Mouse (Mus musculus) hindbrain, embryonic 10.5 days (tissue): ENCODE measurements at regions not wholly inside any gene's neighbourhood (a gene's known extent, or its start where the extent isn't known, plus 50 kb on each side); places are given as distances from the start of the nearest gene placed in this dataset.
A peak's percentile ranks its signal among the peaks of the same experiment; 100 is the strongest.

ENCODE experiments used
- DNase-seq: peaks from one replicate; pipeline ENCODE4 v3.0.0-alpha.2; 2017; ENCODE audit warnings: low spot score
- H3K27ac ChIP-seq: fragments of 300-500 bp; sonication (generic); 2 replicates; pipeline ENCODE4 v1.5.1; 2016; ENCODE audit warnings: mild to moderate bottlenecking, moderate library complexity
- H3K27me3 ChIP-seq: fragments of 300-500 bp; sonication (generic); 2 replicates; pipeline ENCODE4 v1.6.1; 2016; ENCODE audit warnings: mild to moderate bottlenecking; ENCODE audit not compliant: poor library complexity, insufficient read depth, severe bottlenecking
- H3K36me3 ChIP-seq: fragments of 300-500 bp; sonication (generic); 2 replicates; pipeline ENCODE4 v1.6.1; 2016; ENCODE audit warnings: mild to moderate bottlenecking, moderate library complexity
- H3K4me1 ChIP-seq: fragments of 300-500 bp; sonication (generic); replicated peaks from 2 replicates; pipeline ENCODE4 v1.6.1; 2016; ENCODE audit warnings: mild to moderate bottlenecking
- H3K4me3 ChIP-seq: fragments of 300-500 bp; sonication (generic); 2 replicates; pipeline ENCODE4 v1.5.1; 2016; ENCODE audit warnings: mild to moderate bottlenecking, moderate library complexity
- H3K9me3 ChIP-seq: fragments of 300-500 bp; sonication (generic); 2 replicates; pipeline ENCODE4 v1.6.1; 2016; ENCODE audit warnings: mild to moderate bottlenecking, moderate library complexity
- WGBS: fragments of 180-500 bp; shearing (Covaris S2); methylation state at CpG from one replicate; pipeline ENCODE4 v1.1.7; 2016; 5-methylcytosine and 5-hydroxymethylcytosine counted together

DNA sequence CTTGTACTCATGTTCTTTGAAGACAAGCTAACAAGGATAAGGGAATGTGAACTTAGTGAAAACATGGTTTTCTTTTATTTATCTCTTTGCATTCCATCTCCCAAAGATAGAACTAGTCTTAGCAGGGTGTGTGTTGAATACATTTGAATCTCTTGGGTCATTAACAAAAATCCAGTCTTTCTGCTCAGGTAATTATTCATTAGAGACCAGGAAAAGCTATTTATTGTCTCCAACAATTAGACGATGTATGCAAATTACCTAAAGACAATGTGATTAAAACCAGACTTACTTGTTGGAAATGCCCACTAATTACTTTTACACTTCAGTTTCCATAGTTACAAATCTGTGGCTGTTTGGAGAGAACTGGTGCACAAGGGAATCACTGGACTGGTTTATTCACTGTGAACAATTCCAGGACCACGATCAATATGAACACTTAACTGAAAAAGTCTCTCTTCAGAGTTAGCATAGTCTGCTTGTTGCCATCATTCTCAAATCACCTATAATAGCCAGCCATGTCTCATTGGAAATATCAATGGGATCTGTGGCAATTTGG is 584.4 kb downstream of the Mettl4 start:
- no peak for DNase-seq
- Histone ChIP-seq H3K36me3 (no peaks in the 10 kb centered on the region), H3K27me3 (no peaks in the 10 kb centered on the region), H3K27ac (no peak overlapping the region), H3K4me1 (no peaks in the 10 kb centered on the region), H3K9me3 (no peaks in the 10 kb centered on the region), H3K4me3 (no peak overlapping the region)
- WGBS, result 88% methylated on average over 2 of the region's 2 CpGs

DNA sequence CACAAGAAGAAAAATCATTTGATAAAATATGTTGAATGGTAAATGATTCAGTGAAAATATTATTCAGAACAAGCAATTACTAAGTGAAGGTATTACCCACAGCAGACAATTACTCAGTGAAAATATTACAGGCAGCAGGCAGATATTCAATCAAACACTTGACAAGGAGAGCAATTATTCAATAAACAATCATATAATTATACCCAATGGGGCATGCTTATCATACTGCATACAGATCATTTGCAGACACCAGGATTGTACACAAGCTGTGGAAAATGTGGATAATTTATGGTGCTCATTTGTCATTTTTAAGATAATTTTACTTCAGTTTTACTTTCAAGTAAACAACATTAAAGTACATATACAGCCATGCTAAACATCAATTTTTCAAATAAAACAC is 605.5 kb downstream of the Mettl4 start:
- no peaks in the 10 kb centered on the region for H3K27me3 ChIP-seq
- H3K27ac ChIP-seq, result no peak overlapping the region
- no peak overlapping the region for H3K4me3 ChIP-seq
- DNase-seq, result no peak
- H3K4me1 ChIP-seq, result no peaks in the 10 kb centered on the region
- H3K9me3 ChIP-seq, result no peaks in the 10 kb centered on the region
- no peaks in the 10 kb centered on the region for H3K36me3 ChIP-seq

DNA sequence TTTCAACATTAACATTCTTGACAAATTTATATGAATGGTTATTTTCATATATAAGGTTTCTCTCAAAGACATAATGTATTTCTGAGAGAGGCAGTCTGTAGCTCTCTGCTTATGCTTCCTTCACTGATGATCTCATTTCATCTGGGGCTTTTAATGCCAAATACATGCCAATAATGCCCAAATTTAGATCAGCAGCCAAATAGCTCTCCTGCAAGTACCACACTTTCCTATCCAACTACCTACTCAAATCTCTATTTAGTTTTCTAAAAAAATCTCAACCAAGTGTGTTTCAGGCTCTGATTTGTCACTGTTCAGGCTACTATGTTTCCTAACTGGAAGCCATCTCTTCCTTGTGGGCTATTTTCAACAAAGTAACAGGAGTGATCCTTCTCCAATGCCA is 616.6 kb downstream of the Mettl4 start:
- Histone ChIP-seq H3K4me1 (no peaks in the 10 kb centered on the region), H3K27ac (no peak overlapping the region), H3K4me3 (no peak overlapping the region), H3K27me3 (no peaks in the 10 kb centered on the region), H3K9me3 (no peaks in the 10 kb centered on the region), H3K36me3 (no peaks in the 10 kb centered on the region)
- DNase-seq, result no peak

DNA sequence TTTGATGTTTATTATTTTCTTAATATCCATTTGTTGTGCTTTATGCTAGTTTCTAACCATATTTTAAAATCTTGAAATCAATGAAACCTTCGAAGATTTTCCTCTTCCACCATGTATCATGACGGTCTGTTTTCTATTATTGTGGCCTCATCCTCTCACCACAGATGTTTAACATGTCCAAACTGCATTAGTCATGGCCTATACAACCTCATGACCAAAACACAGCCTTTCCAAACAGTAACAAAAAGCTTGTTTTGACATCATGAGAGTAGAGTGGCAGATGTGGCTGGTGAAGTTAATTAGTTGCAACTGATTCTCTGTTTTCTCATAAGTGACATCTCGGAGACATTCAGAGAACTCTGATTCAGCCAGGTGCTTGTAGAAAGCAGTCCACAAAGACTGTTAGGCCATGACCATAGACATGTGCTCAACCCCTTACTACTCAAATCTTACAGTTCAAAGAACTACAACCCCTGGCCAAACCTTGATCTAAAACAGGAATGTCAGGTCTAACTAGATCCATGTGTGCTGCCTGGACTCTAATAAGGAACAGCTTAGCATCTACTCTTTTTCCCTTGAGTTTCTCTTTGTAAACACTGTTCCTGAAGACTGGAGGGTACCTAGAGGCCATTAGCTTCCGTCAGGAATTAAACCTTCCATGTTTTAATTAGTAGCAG is 655.7 kb downstream of the Mettl4 start:
- Histone ChIP-seq H3K4me1 (no peaks in the 10 kb centered on the region), H3K27ac (no peak overlapping the region), H3K36me3 (no peaks in the 10 kb centered on the region), H3K4me3 (no peak overlapping the region), H3K27me3 (no peaks in the 10 kb centered on the region), H3K9me3 (no peaks in the 10 kb centered on the region)
- peak; percentile 14 for DNase-seq
- whole genome bisulfite sequencing, result 66% methylated on average over 4 of the region's 4 CpGs

DNA sequence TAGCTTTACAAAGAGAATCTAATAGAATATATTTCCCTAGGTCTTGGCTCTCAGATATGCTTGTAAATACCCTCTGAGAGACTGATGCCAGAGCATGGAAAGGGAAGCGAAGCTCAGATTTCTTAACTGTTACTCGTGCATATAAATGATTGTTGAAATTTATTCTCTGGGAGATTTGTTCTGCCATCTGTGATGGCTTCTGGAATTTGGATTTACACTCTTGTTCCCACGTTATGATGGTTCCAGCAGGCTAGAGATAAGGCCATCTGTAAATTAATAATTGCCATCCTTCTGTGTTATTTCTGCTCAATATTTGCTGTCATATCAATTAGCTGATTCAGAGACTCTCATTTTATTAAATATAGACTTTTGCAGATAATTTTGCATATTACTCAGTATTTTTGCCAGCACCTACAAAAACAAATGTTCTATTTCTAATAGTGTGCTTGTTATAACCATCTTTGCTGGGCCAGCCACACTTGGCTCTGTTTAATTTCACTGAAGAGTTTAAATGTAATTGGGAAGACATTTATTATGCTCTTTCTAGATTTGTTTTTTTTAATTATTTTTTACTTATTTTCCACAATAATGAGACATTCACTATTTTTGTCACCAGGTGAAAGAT is 695.3 kb downstream of the Mettl4 start:
- DNase-seq, result no peak
- WGBS, result 86% methylated on average over 3 of the region's 3 CpGs
- Histone ChIP-seq H3K4me3 (no peak overlapping the region), H3K36me3 (no peaks in the 10 kb centered on the region), H3K27me3 (no peaks in the 10 kb centered on the region), H3K9me3 (no peaks in the 10 kb centered on the region), H3K27ac (no peak overlapping the region), H3K4me1 (no peaks in the 10 kb centered on the region)

DNA sequence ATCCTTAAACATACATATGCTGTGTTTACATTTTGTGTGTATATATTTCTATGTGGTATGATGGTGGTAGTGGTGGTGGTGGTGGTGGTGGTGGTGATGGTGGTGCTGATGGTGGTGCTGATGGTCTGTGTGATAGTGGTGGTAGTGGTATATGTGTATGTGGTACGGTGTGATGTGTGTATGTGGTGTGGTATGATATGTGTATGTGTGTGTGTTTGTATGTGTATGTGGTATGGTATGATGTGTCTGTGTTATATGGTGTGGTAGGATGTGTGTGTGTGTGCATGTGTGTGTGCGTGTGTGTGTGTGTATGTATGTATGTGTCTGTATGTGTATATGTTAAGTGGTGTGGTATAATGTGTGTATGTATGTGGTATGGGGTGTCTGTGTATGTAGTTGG is 701.3 kb downstream of the Mettl4 start:
- DNase-seq, result no peak
- H3K4me3 ChIP-seq, result no peak overlapping the region
- H3K27me3 ChIP-seq, result no peaks in the 10 kb centered on the region
- no peaks in the 10 kb centered on the region for H3K4me1 ChIP-seq
- 91% methylated on average over 2 of the region's 2 CpGs for WGBS
- no peak overlapping the region for H3K27ac ChIP-seq
- no peaks in the 10 kb centered on the region for H3K9me3 ChIP-seq
- H3K36me3 ChIP-seq, result no peaks in the 10 kb centered on the region

DNA sequence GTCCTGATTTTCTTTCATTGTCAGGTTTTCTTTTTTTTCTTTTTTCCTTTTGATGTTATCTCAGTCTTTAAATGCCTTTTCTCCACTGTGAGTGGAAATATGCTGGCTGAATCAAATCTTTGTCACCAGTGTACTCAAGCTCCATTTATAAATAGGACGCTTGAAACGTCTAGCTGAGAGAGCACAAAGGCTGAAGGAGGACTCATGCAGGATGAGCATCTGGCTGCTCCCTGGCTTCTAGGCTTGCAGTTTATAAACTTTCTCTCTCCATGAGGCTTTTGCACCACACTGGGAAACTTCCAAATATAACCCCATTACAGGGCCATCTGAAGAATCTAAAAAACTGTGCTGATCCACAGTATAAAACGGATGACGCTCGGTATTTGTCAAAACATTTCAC is 711.6 kb downstream of the Mettl4 start:
- H3K36me3 ChIP-seq, result no peaks in the 10 kb centered on the region
- H3K4me3 ChIP-seq, result no peak overlapping the region
- no peak for DNase-seq
- H3K4me1 ChIP-seq, result no peaks in the 10 kb centered on the region
- no peak overlapping the region for H3K27ac ChIP-seq
- 79% methylated on average over 5 of the region's 5 CpGs for WGBS
- H3K27me3 ChIP-seq, result no peaks in the 10 kb centered on the region
- no peaks in the 10 kb centered on the region for H3K9me3 ChIP-seq

DNA sequence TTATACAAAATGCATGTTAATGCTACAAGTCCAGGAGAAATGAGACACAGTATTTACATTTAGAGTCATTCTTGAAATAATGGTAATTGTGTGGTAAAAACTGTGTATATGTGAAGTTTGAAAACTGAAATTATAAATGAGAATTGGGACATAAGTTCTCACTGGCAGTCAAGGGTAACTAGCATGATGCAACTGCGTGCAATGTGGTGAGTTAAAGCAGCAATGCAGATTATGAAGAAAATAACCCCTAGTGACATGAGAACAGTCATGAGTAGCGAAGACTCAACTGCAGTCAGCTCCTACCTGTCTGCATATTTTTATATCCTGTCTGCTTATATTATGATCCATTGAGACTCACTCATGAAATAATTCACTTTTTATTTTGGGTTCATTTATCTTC is 737.4 kb downstream of the Mettl4 start:
- Histone ChIP-seq H3K27me3 (no peaks in the 10 kb centered on the region), H3K27ac (no peak overlapping the region), H3K9me3 (no peaks in the 10 kb centered on the region), H3K4me3 (no peak overlapping the region), H3K36me3 (no peaks in the 10 kb centered on the region), H3K4me1 (no peaks in the 10 kb centered on the region)
- DNase-seq, result no peak
- WGBS, result 91% methylated on average over 2 of the region's 2 CpGs

DNA sequence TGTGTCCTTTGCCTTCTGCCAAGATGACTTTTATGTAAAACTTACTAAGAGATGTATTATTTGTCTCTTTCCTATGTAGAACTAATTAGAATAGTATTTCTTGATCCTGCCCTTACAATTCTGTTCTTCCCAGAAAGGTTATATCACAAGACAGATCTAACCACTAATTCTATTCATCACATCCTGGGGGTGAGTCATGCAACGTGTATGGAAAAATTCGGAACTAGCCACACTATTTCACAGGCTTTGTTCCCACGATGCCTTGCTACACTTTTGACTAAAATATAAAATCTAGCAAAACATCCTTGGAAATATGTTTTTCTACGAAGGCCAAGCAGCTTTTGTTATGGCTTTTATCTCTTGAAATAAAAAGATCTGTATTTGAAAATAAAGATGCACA is 747.7 kb downstream of the Mettl4 start:
- no peaks in the 10 kb centered on the region for H3K27me3 ChIP-seq
- no peaks in the 10 kb centered on the region for H3K36me3 ChIP-seq
- 84% methylated on average over 4 of the region's 4 CpGs for WGBS
- DNase-seq, result no peak
- no peak overlapping the region for H3K4me3 ChIP-seq
- no peaks in the 10 kb centered on the region for H3K9me3 ChIP-seq
- H3K4me1 ChIP-seq, result no peaks in the 10 kb centered on the region
- no peak overlapping the region for H3K27ac ChIP-seq

DNA sequence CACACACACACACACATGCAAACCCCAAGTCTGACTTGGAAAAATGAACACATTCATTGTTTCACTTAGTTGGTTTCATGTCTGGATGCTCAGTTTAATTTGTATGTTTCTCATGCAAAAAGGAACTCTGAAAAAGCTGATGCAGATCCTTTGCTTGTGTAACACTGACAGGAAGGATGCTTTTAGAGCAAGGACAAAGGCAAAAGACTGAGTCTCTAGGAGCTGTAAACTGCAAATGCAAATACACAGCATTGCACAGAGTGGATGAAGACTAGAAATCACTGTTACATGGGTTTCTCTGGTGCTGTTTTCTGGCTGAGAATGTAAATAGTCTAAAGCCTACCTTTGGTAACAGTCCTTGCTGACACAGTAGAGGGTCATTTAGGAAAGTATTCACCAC is 748.3 kb downstream of the Mettl4 start:
- no peaks in the 10 kb centered on the region for H3K36me3 ChIP-seq
- H3K9me3 ChIP-seq, result no peaks in the 10 kb centered on the region
- H3K27me3 ChIP-seq, result no peaks in the 10 kb centered on the region
- DNase-seq, result no peak
- no peak overlapping the region for H3K27ac ChIP-seq
- no peaks in the 10 kb centered on the region for H3K4me1 ChIP-seq
- H3K4me3 ChIP-seq, result no peak overlapping the region

DNA sequence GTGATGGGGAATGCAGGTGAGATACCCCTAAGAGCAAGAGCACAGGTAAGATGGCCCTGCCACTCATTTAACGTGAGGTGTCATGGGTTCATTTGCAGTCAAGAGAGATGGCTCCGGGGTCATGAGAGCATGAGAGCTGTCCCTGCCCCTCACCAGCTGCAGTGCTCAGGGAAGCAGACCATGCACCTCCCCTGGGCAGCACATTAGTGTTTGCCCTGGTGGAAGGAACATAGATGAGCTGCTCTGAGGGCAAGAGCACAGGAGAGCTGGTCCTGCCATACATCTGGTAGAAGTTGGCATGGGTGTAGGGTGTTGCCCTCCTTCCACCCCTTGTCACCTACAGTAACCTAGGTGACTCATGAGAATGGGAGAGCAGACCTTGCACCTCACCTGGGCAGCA is 762.9 kb downstream of the Mettl4 start:
- DNase-seq, result no peak
- Histone ChIP-seq H3K4me3 (no peak overlapping the region), H3K27ac (no peak overlapping the region), H3K9me3 (no peaks in the 10 kb centered on the region), H3K4me1 (no peaks in the 10 kb centered on the region), H3K27me3 (no peaks in the 10 kb centered on the region), H3K36me3 (no peaks in the 10 kb centered on the region)
- 96% methylated on average over 2 of the region's 2 CpGs for WGBS
